Mouse (Mus musculus) T-helper 1 cell (primary cell): Measurements from ENCODE around the gene Zfp784.

ENCODE experiments used
- in situ Hi-C: fragments of 300-600 bp; cut with MboI, MseI; formaldehyde crosslinking; loops from one replicate; pipeline ENCODE4 v1.15.1; 2025; ENCODE audit warnings: high pct_unique_total_duplicates

The Zfp784 gene

DNA sequence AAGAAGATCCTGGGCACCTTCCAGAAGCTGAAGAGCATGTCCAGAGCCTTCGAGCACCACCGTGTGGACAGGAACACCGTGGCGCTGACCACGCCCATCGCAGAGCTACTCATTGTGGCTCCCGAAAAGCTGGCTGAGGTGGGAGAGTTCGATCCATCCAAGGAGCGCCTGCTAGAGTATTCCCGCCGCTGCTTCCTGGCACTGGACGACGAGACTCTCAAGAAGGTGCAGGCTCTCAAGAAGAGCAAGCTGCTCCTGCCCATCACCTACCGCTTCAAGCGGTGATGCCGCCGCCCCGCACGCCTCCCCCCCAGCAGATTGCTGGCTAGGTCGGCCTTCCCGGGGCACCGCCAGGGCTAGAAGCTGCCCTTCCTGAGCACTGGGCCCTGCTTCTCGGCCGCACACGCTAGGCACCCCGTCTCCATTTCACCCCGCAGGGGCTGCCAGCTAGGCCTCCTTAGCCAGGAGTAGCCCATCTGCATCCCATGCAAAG is 22.0 kb upstream of the Zfp784 start:
- in situ Hi-C loops = loop anchor here (10.0 to 25.0 kb wide), 2 partner anchors 915 to 1423 kb away; partner anchors contain the start of genes Cnot3, Prpf31 and Tfpt

DNA sequence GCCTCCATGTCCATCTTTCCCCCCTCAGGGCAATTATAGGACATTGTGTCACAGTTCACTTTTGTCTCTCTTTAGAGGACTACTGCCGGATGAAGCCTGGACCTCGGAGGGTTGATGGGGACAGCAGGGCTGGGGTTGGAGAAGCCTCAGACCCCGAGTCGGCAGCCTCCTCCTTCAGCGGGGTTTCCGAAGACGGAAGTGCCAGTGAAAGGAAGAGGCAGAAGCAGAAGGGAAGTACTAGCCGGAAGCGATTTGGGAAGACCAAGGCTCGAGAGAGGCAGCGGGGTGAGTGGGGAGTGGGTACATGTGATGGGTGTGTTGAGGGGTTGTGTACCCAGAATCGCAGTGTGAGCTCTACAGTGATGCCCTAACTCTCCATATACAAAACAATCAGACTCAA is 21.2 kb upstream of the Zfp784 start:
- in situ Hi-C loops = loop anchor here (10.0 to 25.0 kb wide), 2 partner anchors 245 to 1422 kb away; partner anchors contain the start of genes Cnot3, Prpf31, Tfpt and Ube2s

DNA sequence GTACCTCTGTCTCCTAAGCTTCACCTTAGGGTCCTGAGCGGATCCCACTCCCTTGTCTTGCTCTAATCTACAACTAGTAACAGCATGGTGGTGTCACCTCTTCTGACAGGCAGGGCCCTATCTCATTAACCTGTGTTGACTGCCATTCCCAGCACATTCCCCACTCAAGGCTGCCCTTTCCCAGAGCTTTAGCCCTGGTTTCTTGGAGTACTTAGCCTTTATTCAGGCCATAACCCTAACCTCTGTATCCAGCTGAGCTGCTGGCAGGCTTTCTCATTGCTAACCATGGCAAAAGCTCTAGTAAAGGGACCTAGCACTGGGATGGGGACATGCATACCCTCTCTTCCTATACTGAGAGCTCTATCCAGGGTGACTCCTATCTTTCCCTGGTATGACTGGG is 20.4 kb upstream of the Zfp784 start:
- in situ Hi-C loops = loop anchor here (10.0 to 25.0 kb wide), 2 partner anchors 244 to 1421 kb away; partner anchors contain the start of genes Cnot3, Prpf31, Tfpt and Ube2s

DNA sequence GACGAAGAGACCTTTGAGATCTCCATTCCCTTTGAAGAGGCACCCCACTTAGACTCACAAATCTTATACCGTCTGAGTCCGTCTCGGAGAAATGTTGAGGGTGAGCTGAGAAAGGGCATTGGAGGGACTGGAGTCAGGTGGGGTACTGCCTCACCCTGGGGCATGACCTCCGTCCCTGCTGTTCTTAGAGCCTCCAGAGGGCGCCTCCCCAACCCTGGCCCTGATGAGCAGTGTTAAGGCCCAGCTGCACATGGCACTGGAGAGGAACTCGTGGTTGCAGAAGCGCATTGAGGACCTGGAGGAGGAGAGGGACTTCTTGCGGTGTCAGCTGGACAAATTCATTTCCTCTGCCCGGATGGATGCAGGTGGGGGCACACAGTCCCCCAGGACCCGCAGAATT is 19.6 kb upstream of the Zfp784 start:
- in situ Hi-C loops = loop anchor here (10.0 to 25.0 kb wide), 2 partner anchors 243 to 1421 kb away; partner anchors contain the start of genes Cnot3, Prpf31, Tfpt and Ube2s

DNA sequence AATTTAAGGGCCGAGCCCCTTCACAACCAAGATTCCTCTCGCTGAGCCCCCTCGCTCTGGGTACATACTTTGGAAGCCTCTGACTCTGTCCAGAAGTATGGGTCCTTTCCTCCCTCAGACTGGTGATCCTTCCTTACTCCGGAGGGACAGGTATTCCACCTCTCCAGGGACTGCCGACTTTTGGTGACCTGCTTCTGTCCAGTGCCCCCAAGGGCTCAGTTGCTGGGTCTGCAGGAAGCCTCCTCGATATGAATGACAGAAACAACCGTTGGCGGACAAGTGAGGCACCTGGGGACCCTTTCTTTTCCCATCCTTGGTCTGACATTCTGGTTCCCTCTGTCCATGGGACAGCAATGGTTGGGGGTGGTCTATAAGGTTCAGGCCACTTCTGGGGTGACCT is 19.1 kb upstream of the Zfp784 start:
- in situ Hi-C loops = loop anchor here (10.0 to 25.0 kb wide), 2 partner anchors 243 to 1420 kb away; partner anchors contain the start of genes Cnot3, Prpf31, Tfpt and Ube2s

DNA sequence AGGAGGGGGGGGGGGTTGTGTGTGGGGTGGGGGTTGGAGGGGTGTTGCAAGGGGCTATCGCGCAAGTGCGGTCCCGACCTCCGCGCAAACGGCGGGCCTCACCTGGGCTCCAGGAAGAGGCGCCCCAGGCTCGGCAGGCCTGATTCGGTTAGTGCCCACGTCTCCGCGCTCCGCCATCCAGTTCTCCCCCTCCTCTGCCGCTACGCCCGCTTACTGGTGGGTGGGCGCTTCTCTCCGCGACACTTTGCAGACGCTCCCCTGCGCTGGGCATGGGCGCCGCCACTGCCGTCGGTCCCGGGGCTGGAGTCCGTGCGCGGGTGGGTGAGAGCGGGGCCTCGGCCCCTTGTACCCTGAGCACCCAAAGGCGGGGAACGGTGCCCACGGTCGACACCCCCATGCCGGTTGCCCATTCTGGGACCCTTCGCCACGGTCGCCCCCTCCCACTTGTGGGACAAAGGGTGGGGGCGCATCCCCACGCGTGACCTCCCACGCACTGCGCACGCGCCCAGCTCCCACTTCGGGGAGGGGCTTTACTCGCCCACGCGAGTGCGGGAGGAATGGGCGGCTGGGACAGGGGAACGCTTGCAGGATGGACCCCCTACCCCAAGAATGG is 18.5 kb upstream of the Zfp784 start:
- in situ Hi-C loops = loop anchor here (10.0 to 25.0 kb wide), 2 partner anchors 242 to 1419 kb away; partner anchors contain the start of genes Cnot3, Prpf31, Tfpt and Ube2s

DNA sequence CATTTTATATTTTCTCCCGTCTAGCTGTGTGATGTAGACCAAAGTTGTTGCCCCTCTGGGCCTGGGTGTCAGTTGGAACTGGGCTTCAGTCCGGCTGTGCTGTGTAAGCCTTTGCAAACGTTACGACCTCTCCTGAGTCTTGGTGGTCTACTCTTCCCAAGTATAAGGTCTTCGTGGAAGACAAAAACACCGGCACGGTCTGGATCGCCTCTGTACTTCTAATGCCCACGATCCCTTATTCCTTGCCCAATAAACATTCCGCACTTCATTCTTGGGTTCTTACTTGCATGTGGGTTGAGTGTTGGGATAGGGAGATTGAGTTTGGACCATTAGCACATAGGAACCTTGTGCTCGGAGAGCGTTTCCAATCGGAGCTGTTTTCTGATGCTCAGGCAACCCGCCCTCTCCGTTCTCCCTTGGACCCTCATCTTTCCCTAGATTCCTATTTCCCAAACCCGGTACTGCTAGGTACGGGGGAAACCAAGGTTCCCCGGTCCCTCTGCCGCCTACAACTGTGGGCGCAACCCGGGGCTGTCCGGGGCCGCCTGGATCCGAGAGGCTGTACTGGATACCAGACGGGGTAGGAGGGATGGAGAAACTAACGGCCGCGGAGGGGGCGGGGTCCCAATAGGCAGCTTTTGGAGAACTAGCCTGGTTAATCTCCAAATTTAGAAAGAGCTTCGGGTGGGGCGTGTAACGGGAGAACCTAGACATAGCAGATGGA is 15.4 kb upstream of the Zfp784 start:
- in situ Hi-C loops = loop anchor here (5.0 to 25.0 kb wide), 3 partner anchors 111 to 1416 kb away; partner anchors contain the start of genes Cnot3, Prpf31, Tfpt and Ube2s

DNA sequence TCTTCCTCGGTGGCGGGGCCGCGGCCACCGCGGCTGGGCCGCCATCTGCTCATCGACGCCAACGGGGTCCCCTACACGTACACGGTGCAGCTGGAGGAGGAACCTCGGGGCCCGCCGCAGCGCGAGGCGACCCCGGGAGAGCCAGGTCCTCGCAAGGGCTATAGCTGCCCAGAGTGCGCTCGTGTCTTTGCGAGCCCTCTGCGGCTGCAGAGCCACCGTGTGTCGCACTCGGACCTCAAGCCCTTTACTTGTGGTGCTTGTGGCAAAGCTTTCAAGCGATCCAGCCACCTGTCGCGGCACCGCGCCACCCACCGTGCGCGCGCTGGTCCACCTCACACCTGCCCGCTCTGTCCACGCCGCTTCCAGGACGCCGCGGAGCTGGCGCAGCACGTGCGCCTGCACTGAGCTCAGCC is 14.7 kb upstream of the Zfp784 start:
- in situ Hi-C loops = loop anchor here (5.0 to 25.0 kb wide), 3 partner anchors 111 to 1416 kb away; partner anchors contain the start of genes Cnot3, Prpf31, Tfpt and Ube2s

DNA sequence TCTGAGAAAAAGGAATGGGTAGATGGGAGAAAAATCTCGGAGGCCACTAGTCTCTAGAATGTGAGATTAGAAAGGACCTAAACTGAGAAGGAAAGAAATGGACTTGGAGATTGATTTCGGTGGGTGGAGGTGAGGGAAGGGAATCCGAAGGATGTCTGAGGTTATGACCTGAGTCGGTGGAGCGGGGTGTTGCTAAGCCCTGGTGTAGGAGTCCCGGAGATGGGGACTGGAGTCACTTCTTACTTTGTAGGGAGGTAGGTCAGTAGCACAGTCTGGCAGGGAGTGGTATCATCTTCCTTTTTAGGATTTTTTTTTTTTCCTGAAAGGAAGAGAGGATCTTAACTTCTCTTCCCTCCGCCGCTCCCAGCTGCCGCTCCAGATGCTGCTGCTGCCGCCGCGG is 14.2 kb upstream of the Zfp784 start:
- in situ Hi-C loops = loop anchor here (5.0 to 25.0 kb wide), 3 partner anchors 110 to 1415 kb away; partner anchors contain the start of genes Cnot3, Prpf31, Tfpt and Ube2s

DNA sequence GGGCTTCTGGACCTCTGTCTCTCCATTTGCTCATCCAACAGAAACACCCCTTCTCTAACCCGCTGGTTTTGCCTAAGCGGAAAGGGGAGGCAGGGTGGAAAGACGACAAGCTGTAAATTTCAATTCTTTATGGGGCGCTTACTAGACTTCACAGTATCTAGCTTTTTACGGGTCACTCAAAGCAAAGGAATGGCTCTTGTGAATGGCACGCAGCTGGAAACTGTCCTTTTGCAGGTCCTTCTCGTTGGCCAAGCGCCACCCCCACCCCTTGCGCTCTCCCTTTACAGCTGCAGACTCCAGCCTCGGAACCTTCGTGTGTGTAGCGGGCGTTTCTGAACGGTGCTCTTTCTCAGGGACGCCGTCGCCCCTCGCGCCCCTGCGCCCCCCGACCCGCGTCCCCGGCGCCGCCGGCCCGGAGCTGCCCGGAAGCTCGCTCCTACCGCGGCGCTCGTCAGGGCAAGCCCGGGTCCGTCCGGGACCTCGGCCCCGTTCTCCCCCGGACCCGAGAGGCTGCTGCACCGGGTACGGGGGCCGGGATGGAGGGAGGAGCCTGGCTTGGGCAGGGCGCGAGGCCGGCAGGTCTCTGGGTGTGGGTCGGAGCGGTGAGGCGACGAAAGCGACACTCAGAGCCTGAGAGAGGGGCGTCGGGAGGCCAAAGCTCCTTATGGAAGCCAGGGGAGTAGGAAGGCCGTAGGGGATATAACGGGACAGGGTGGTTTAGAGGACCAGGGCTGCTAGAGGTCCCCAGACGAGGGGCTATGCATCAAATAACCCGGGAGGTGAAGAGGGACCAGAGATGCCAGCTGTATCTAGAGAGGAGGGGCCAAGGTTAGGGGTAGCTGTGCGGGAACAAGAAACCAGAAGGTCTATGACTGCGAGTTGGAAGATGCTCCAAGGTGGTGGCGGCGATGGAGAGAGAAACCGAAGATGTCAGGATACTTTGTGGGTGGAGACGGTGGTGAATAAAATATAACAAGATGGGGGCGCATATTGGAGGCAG is 13.2 kb upstream of the Zfp784 start, which contains the start of gene Zfp580:
TSS of gene Zfp580 (plus strand) at position 346 of the 1,000 bp plus-strand sequence.
- in situ Hi-C loops = loop anchor here (5.0 to 25.0 kb wide), 3 partner anchors 109 to 1414 kb away; partner anchors contain the start of genes Cnot3, Prpf31, Tfpt and Ube2s

DNA sequence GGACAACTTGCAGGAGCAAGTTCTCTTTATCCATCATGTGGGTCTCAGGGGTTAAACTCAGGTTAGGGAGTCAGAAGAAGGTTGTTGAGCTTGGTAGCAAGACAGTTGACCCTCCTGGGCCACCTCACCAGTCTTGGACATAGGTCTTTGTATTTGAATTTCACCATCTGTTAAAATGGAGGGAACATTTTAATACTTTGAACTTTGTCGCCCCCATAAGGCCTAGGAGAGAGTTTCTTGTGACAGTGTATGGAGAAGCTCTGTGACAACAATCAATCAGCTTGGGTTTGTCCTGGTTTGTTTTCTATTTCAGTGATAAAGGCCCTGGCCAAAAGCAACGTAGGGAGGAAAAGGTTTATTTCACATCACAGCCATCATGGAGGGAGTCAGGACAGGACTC is 9.1 kb upstream of the Zfp784 start:
- in situ Hi-C loops = no loop called here

DNA sequence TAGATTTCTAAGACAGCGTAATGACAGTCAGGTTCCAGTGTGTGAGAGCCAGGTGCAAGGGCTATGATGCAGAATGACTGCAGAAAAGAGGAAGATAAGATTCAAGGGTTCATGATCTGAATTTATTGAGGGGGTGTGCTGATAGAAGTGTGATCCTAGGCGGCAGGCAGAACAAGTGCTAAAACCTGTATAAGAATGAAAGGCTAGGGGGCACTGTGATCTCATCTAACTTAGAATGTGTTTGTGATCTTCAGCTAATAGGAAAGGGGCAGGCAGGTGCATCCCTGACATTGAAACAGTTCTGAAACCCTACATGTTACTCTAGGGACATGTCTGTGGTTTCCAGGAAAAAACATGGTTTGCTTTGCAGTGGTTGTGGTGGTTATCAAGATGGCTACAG is 7.9 kb upstream of the Zfp784 start:
- in situ Hi-C loops = no loop called here

DNA sequence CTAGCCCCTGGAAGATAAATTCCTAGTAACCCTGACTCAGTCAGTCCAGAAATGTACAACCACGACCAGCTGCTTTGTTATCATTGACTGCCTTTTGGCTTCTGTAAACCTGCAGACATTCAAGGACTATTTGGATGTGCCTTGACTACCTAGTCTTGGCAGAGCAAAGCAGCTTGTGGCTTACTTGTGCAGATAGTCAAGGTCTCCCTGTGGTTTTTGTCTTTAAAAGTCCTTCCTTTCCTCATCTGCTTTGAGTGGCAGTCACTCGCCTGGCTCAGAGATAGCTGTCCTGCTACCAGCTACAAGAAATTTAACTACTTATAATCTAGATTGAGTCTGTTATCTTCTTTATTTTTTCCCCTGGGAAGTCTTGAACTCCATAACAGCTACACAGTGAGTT is 6.7 kb upstream of the Zfp784 start:
- in situ Hi-C loops = no loop called here

DNA sequence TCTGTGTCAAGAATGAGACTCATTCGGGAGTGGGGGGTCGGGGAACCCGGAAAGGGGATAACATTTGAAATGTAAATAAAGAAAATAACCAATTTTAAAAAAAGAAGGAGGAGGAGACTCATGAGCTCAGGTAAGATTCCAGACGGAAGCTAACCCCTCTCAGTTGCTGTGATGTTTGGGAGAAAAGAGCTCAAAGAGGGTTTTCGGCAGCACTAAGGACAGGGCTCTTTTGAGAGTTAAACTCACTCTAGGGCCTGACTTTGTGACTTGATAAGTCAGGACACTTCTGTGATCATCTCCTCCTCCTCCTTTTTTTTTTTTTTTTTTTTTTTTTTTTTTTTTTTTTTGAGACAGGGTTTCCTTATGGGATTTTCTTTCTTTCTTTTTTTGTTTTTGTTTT is 694 bp upstream of the Zfp784 start:
- in situ Hi-C loops = no loop called here

DNA sequence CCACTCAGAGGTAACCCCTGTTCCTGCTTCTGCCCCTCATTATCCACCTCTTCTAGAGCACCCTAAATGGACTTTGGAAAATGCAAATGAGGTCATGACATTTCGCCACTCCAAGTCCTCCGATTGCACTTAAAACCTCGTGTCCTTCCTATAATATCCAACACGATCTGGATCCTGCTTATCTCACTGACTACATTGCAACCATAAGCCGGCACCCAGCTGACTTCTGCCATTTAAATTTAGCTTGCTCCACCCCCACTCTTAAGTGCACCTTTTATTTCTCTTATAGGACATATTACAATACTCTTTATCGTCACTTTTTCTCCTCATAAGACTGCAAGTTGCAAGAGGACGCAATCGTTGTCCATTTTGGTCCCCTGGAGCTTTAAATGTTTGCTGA is 779 bp downstream of the Zfp784 start:
- in situ Hi-C loops = no loop called here

DNA sequence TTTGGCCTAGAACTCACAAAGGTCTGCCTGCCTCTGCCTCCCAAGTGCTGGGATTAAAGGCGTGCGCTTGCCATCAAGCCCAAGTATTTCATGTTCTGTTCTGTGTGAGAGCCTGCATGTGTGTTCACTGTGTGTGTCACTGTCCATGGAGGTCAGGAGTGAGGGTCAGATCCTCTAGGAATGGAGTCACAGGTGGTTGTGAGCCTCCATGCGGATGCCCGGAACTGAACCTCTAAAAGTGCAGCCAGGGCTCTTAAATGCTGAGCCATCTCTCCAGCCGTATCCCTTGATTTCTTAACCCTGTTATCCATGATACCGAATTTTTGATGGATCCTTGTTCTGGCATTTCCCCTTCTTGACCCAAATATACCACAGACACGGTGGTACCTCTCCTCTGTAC is 1.2 kb downstream of the Zfp784 start:
- in situ Hi-C loops = no loop called here

DNA sequence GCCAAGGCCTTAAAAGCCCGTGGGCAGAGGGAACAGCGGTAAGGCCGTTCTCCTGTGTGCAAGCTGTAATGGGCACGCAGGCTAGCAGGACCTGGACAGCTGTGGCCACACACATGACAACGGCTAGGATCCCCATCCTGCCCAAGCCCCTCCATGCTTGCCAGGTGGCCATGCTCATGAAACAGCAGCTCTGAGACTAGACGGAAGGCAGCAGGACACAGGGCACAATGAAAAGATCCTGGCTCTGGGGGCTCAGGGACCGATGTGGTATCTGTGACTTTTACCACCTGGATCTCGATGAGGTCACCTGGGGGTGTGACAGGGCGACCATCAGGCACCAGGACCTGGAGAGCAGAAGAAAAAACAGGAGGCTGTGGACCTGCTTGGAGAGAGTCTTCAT is 2.1 kb downstream of the Zfp784 start:
- in situ Hi-C loops = no loop called here

DNA sequence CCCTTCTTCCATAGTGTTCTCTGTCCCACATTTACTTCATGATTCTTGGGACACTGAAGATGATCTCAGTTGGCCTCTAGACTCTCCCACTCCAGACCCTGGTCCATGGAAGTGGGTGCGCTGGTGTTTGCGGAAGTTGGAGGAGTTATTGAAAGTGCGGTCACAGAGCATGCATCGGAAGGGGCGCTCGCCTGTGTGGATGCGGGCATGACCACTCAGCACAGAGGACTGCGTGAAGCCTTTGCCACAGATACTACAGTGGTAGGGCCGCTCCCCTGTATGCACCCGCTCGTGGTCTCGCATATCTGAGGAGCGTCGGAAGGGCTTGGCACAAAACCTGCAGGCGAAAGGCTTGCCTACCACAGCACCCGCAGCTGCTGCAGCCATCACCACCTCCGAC is 2.6 kb downstream of the Zfp784 start:
- in situ Hi-C loops = no loop called here

DNA sequence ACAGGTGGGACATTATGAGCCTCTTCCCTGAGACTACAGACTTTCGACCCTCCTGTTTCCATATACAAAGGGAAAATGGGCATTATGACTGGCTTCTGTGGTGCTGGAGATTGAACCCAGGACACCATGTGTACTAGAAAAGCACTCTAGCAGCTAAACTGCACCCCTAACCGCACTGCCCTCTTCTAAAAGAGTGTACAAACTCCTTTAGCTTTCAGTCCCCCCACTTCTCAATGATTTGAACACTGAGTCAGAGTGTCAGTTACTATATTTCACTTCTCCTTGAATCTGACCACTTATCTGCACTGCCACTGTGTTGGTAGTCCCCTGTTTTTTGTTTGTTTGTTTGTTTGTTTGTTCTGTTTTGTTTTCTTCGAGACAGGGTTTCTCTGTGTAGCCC is 4.4 kb downstream of the Zfp784 start, which contains the start of gene 4632433K11Rik:
TSS of gene 4632433K11Rik (plus strand) at position 301 of the 400 bp plus-strand sequence.
- in situ Hi-C loops = no loop called here

DNA sequence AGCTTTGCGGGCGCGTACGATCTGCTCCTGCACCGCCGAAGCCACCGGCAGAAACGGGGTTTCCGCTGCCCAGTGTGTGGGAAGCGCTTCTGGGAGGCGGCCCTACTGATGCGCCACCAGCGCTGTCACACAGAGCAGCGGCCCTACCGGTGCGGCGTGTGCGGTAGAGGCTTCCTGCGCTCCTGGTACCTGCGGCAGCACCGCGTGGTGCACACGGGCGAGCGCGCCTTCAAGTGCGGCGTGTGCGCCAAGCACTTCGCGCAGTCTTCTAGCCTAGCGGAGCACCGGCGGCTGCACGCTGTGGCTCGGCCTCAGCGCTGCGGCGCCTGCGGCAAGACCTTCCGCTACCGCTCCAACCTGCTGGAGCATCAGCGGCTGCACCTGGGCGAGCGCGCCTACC is 6.8 kb downstream of the Zfp784 start:
- in situ Hi-C loops = no loop called here
